Mouse (Mus musculus) bone marrow macrophage, adult 2 months (primary cell): ENCODE results near the gene Cacng8.

Source experiments
- CTCF ChIP-seq: IDR thresholded peaks from 2 replicates; pipeline ENCODE4 v1.5.1; 2012; ENCODE audit warnings: low read depth, mild to moderate bottlenecking, low read length, moderate library complexity
- POLR2A ChIP-seq: IDR thresholded peaks from 2 replicates; pipeline ENCODE4 v1.6.1; 2012; ENCODE audit warnings: mild to moderate bottlenecking, low read depth, low read length, borderline replicate concordance

DNA sequence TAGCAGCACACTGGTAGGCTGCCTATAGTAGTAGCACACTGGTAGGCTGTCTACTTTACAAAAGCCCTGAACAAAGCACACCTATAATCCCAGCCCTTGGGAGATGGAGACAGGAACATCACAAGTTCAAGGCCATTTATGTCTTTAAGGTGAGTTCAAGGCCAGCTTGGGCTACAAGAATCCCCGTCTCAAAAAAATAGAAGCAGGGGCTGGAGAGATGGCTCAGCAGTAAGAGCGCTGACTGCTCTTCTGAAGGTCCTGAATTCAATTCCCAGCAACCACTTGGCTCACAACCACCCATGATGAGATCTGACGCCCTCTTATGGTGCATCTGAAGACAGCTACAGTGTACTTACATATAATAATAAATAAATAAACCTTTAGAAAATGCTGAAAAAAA is 45.2 kb upstream of the Cacng8 start:
- TF ChIP-seq CTCF (no peak), POLR2A (no peak)
